Mouse (Mus musculus): ENCODE measurements around the gene Nedd9. TPM values are rescaled to one million over a fixed set of nuclear protein-coding genes. Genes with fewer than 3 reads are reported as not detected.
"Not testable (repeated sequence)": the region's sequence is repeated elsewhere in the genome, so short reads cannot be mapped to it uniquely, and the experiment has no call there.

The Nedd9 gene
- total RNA-seq, 4 experiments from 2014 or later, result 12.6 to 17.8 (median 14.1) TPM

DNA sequence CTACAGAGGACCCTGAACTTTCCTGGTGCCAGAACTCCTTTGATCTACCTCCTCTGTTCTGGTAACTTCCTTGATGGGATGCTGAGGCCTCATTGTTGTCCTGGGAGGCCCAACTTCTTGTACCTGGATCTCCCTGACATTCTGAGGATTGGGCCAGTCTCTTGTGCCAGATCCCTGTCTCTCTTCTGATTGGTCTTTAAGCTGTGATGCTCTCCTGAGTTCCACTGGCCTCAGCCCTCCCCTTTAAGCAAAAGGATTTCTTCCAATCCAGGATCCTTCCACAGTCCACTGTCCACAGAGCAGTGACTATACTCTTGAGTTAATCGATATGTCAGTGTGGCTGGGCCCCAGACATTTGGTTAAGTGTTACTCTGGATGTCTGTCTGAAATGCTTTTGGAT, 112.3 kb downstream of the Nedd9 start:
- DNase-seq (ENCODE audit: low spot score in 2 of 2), result no peak

DNA sequence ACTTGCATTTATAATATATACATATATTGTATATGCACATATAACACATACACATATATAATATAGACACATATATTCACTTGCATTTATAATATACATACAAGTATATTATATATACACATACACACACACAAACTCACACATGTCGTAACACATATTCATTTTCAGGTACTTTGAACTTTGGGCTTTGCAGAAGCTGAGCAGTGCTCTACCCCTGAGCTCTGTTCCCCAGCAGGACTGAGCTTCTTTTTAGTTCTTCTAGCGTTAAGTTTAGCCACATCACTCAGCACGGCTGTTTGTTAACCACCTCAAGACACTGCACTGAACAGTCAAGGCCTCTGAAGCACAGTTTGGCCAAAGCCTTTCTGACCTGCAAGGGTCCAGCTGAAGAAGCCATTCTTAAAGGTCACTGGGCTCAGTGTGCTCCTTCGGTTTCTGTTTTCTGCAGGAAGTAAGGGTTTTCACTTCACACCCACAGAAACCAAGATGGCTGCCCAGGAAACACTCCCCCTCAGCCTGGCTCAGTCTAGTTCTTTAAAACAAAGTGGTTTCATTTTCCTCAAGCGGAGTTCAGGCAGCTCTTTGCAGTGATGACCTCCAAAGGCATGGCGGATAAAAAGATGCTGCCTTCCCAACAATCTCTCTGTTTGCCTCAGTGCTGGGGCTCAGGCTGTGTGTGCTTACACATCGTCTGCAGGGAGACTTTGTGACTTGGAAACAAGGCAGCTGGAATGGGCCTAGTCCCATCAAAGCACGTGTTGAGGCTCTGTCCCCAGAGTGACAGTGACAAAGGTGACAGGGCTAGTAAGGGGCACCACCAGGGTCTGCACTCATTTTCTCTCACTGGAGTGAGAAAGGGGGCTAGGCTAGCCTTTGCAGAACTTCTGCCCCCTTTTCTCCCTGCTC, 114.4 kb downstream of the Nedd9 start:
- DNase-seq (ENCODE audit: low spot score in 2 of 2), result no peak

DNA sequence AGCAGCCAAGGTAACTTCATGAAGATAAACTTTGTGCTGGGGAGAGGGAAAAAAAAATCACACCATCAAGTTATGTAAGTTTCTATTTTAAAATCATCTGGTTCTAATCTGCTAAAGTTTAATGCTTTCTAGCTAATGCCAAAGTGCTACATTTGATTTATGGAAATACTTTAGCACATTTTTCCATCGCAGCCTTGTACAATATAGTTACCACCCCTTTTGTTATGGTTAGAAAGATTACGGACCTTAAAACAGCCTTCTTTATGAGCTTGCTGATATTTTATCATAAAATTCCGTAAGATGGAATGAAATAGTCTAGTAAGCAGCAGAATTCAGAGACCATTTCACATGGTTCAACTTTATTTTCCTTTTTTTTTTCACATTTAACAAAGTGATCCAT, 115.6 kb downstream of the Nedd9 start:
- DNase-seq (ENCODE audit: low spot score in 2 of 2), result no peak

DNA sequence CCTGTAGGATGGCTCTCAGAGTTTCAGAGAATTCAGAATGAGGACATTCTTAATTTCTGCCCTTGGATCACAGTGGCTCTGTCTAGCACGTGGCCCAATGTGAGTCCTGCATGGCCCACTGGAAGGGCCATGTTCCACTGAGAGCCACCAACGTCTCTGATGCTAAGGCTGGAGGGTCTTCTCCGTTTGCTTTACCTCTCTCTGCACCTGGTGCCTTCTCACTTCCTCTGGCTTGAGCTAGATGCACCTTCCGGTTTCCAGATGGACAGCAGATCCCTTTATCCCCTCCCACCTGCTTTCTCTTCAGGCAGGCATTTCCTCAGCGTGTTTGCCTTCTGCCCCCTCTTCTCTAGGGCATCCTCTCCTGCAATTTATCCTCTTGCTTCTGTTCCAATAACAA, 118.5 kb downstream of the Nedd9 start:
- no peak for DNase-seq (ENCODE audit: low spot score in 2 of 2)

DNA sequence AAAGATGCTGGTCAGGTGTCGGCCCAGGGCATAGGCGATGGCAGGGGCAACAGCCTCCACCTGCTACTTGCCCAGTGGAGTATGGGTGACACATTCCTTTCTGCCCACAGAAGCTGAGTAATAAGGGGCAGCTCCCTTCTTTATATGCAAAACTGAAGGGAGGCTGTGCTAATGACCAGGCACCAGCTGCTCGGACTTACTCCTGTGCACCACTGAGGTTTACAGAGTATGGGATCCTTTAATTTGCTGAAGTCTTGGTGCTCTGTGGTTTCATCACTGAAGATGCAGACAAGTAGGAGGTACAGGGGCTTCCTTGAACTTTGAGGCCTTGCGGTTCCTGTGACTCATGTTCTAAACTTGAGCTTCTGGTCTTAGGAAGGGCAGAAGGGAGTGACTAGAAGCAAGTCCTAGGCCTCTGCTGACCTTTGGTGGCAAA, 120.0 kb downstream of the Nedd9 start:
- no peak for DNase-seq (ENCODE audit: low spot score in 2 of 2)

DNA sequence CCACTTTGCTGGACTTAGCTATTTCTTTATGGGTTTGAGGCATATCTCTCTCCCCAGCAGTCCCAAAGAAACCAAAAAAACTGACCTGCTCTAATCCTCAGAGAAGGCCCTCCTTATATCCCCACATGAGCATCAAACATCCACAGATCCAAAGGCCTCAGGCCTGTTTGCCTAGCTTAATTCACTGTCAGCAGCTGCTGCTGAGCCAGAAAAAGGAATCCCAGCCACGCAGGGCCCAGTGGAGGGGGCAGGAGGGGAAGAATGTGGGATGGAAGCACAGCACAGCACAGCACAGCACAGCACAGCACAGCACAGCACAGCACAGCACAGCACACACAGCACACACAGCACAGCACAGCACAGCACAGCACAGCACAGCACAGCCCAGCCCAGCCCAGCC, 120.6 kb downstream of the Nedd9 start:
- DNase-seq (ENCODE audit: low spot score in 2 of 2), result not testable (repeated sequence)

DNA sequence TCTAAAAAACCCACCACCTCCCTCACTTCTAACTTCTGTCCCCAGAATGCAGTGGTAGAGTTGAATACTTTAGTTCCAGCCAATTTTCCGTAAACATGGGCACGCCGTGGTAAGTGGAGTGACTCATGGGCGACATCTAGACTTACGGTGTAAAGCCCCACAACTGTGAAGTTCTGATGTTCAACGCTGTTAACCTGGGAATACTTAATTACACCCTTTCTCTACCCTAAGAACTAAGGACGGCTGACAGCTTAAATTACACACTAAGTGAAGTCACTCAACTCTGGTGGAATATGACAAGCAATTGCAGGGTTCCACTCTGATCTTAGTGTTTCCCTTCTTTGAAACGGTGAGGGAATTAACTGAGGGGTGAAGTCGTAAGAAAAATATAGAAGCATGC, 122.9 kb downstream of the Nedd9 start:
- no peak for DNase-seq (ENCODE audit: low spot score in 2 of 2)

DNA sequence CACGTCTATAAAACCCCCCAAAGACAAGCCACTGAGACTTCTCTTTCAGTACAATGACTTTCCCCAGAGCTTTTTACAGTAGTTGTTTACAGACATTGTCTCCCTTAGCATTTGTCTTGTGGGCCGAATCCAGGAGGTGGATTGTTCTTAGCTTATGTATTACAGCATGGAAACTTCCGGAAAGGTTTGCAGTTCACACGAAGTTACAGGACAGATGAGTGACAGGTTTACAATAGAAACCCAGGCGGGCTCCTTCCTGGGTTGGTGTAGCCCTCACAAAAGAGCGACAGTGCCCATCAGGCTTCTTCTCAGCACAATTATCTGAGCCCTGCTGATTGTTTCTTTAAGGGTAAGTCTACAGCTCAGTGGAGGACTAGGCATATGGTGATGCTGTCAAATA, 124.3 kb downstream of the Nedd9 start:
- no peak for DNase-seq (ENCODE audit: low spot score in 2 of 2)

DNA sequence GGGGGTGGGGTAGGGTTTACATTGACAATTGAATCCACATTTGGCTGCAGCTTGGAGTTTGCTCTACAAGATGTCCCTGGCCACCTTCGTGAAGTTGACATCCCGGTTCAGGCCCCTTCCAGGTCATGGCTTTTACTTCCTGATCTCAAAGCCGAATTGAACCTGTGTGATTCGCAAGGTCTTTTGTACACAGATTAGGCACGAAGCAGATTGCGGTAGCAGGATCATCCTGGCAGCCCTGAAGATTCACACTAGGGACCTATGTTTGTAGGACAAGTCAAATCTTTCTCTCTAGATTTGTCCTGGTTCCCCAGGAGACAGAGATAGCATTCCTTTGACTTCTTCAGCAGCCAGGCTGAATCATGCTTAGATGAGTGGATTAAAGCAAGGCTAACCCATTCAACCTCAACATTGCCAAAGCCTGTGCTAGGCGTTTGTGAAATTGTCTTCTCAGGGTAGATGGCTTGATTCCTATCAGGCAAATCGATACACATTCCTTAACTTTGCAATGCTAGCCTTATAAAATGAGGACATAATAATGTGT, 126.8 kb downstream of the Nedd9 start:
- DNase-seq (ENCODE audit: low spot score in 2 of 2), result no peak

DNA sequence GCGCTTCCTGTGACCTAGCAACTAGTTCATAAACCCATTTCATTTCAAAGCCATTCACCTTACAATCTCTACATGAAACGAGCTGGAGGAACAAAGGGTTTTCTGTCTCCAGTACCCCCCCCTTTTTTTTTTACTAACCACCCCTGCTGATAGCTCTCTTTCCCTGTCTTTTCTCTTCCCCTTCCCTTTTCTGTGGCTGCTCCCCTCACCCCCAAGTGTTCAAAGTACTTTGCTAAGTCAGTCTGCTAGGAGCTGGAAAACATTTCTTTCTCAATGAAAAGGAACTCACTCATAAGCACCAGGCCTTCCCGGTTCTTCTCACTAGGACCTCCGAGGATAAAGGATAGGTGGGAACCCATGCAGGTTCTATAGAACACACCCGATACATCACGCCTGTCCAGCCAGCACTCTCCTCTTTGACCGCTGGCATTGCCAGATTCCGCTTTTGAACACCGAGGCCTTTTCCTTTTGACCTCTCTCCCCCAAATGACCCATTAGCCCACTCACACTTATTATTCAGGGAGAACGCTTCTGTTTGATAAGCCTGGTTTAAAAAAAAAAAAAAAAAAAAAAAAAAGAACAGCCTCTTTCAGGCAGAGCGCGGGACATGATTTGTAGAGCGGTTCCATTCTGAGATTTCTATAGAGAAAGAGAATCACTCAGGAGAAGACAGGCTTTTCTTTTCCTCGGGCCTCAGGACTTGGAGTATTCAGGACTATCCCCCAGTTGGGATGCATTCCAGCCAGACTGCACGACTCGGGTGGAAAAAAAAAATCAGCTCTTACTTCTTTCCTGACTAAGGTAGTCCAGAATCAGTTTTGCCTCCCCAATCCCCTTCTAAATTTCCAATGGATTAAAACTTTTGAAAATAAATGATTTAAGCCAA, 127.6 kb downstream of the Nedd9 start:
- DNase-seq (ENCODE audit: low spot score in 2 of 2), result no peak

DNA sequence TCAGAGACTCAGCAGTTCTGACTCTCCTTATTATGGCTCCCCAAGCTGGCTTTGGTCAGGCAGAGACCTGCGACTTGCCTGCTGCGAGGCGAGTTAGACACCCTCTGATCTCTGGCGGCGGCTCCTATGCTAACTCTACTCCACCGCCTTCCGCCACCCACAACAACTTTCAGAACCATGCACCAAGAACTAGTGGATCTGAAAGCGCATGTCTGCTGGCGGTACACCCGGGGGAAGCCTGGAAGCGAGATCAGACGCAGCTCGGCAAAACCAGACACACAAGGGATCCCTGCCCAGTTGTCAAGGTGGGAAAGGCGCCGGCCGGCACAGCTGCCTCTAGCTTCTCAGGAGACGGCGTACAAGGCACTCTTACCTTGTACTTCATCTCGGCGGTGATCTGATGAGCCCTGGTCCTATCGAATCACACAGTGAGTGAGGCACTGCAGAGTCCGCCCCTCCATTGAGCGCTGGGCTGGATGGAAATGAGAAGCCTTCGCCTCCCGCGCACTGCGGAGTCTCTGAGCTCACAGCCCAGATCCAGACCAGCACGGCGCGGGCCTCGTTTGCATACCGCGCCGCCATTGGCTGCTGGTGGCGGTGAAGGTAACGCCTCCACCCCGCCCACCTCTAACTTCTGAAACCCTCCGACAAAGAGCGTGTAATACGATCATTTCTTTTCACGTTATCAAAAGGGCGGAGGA, 128.5 kb downstream of the Nedd9 start:
- DNase-seq (ENCODE audit: low spot score in 2 of 2), result peak; percentile 90 to 94

DNA sequence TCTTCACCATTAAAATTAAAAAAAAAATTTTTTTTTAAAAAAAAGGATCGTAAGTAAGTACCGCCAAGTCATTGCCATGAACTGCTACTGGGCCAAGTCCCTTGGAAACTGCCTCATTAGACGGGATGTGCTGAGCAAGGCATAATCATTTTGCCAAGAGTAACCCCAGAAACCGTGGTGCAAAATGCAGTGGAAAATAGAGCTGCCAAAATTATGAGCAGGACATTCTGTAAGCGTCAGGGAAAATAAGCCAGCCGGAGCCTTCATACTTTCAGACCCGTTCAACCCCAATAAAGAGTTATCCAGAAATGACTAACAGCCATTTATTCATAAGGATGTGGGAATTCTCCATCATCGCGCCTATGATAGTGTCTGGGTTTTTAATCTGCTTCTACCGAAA, 129.2 kb downstream of the Nedd9 start:
- DNase-seq (ENCODE audit: low spot score in 2 of 2), result no peak

DNA sequence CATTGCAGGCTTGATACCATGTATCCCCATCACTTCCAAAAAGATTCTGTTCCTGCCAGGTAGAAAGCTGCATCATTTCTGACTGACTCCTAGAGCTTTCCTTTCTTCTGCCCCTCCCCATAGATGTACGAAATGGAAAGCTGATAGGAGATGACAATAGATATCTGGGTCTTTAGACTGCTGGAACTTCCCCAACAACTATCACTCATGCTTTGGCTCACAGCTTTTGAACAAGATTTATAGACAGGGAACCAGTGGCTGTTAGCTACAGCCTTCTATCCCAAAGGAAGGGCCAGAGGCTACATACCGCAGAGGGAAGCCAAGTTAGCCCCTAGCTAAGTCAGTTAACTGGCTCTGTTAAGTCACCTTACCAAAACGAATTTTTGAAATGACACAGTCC, 129.6 kb downstream of the Nedd9 start:
- no peak for DNase-seq (ENCODE audit: low spot score in 2 of 2)

DNA sequence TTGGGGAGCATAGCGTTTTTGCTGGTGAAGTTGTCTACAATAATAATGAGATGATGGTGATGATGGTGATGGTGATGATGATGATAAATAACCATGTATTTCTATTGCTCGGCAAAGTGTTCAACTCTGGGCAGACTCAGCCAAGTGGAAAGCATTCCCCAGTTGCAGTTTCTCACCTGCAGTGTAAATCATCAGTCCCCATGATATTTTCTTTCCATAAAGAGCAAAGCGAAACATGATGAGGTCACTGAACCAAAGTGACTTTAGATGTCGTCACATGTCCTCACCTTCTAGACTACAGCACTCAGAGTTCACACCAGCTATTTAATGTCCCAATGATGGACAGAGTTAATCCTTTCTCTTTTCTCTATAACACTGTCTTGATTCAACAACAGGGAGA, 130.0 kb downstream of the Nedd9 start:
- no peak for DNase-seq (ENCODE audit: low spot score in 2 of 2)

DNA sequence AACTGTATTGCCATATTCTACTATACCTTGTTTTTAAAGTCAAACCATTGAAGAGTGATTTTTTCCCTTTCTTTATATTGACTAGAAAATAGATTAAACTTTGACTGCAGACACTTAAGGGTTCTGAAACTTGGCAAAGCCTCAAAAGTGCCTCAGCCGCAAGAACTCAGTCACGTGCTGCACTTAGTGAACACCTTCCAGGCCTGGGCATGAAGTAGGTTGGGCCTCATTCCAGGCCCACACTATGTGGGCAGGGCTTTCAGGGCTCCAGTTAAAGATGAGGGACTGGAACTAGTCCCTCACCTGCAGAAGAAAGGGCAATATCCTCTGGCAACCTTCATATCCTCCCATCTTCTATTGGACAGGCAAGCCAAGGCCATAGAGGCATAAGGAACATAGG, 131.6 kb downstream of the Nedd9 start:
- DNase-seq (ENCODE audit: low spot score in 2 of 2), result no peak

DNA sequence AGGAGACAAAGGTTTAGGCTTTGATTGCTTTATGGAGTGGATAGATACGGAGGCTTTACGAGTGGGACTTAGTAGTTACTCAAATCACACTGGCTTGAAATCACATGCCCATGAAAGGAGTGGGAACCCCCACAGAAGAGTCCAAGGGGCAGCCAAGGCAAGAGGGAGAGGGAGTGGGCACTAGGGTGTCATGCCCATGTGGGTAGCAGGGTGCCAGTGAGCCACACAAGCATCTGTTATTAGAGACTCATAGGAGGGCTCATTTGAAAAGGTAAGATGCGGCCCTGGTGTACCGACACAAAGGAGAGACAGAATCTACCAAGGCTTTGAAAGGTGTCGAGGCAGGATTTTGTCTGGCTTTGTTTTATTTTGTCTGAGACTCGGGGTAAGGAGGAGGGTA, 132.6 kb downstream of the Nedd9 start:
- DNase-seq (ENCODE audit: low spot score in 2 of 2), result no peak

DNA sequence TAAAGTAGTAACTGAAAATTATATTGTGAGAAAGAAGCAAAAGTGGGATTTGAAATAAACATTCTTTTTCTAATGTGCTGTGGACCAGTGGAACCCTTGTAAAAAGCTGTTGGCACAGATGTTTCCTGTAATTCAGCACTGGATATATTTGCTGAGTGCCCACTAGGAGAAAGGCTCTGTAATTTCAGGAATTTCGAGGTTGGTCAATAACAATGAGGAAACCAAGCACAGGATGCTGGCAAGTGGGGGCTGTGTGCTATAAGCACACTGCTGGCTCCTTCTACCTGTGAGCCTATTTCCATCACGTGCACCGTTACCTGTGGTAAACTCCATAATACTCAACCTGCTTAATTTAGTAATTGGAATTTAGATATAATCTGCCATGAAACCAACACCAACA, 133.5 kb downstream of the Nedd9 start:
- DNase-seq (ENCODE audit: low spot score in 2 of 2), result no peak

DNA sequence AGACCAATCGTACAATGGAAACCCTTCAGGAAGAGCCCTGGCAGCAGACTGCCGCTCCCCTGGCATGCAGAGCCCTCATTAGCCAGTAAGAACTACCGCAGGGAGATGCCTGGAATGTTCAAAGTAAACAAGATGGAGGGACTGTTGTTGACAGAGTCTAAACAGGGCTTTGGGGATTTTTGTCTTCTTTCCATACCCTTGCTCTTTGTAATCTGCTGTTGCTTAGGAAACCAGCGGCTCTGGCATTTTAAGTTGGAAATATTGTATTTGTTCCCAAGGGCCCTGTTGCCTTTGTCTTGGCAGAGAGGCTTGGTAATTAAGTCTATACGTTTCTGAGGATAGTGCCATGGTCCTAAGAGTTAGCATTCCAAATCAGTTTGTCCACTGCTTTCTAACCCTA, 134.8 kb downstream of the Nedd9 start:
- DNase-seq (ENCODE audit: low spot score in 2 of 2), result no peak

DNA sequence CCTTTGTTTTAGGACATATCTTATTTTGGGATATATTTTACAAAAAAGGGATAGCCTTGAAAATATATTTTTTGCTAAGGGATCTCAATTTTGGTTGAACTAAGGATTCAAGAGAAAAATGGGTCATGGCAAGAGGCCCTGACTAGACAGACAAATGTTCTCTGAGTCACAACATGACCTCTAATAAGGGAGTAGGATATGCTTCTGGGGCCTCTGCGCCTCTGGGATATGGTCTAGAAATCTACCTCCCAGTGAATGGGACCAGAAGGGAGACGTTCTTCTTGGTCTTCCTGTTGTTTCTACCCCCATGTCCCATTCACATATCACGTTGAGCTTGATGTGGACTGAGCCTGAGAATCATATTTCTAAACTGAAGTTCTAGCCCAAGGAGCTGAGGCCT, 136.6 kb downstream of the Nedd9 start:
- DNase-seq (ENCODE audit: low spot score in 2 of 2), result no peak

DNA sequence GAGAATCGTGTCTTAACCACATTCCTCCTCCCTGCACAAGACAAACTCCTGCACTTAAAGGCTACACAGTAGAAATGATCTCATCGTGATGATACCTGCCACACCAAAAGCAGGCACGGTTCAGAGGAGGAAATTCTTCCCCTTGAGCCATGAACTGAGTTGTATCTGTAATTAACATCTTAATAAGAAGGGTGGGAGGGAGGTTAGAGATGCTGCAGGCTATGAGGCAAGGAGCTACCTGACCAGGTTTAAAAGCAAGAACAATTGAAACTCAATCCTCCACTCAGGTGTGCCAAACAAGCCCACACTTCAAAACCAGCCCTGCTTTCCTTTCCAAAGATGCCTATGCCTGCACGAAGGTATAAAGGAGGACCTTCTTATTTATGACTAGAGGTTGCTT, 137.4 kb downstream of the Nedd9 start:
- DNase-seq (ENCODE audit: low spot score in 2 of 2), result no peak

DNA sequence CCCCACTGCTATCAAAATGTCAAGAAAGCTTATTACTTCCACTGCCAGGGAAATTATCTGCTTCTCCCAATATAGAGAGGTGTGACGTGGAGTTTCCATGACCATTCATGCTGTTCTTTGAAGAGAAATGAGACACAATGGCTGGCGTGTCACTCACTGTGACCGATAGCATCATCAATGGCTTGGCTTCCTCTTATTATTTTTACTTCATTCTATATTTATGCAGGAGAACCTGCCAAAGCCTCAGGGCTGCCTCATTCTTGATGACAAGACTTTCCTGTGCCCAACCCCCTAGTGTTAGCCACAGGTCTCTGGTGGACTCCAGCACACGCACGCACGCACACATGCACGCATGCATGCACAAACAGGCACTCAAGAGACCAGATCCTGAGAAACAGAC, 141.4 kb downstream of the Nedd9 start:
- DNase-seq (ENCODE audit: low spot score in 2 of 2), result no peak

DNA sequence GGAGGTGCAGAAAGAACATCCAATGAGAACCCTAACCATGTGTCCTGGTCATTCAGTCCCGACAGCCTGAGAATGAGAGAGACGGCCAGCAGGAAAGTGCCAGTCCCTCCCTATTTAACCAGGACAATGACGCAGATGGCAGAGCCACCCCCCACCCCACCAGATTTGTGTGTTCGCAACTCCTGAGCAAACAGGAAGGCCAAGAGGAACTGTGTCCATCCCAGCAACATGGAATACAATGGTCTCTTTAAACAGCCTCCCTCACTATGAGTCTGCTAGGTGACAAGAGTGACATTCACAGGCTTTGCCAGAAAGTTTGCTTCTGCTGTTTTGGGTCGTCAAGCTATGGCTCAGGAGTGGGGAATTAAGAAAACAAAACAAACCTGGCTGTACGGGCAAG, 141.9 kb downstream of the Nedd9 start:
- DNase-seq (ENCODE audit: low spot score in 2 of 2), result no peak
